Mouse (Mus musculus) small intestine, adult 2 months (tissue): ENCODE measurements at regions not wholly inside any gene's neighbourhood (a gene's known extent, or its start where the extent isn't known, plus 50 kb on each side); places are given as distances from the start of the nearest gene placed in this dataset.

ENCODE experiments used
- CTCF ChIP-seq: fragments of 200-500 bp; IDR thresholded peaks from 2 replicates; pipeline ENCODE4 v1.5.1; 2012; ENCODE audit warnings: low read depth, mild to moderate bottlenecking, control low read depth, inconsistent platforms, low read length, moderate library complexity, mixed read lengths; ENCODE audit not compliant: insufficient replicate concordance, insufficient read length; ENCODE audit errors: extremely low read depth
- POLR2A ChIP-seq: fragments of 200-500 bp; IDR thresholded peaks from 2 replicates; pipeline ENCODE4 v1.6.1; 2012; ENCODE audit warnings: low read depth, mild to moderate bottlenecking, control low read depth, inconsistent platforms, low read length, moderate library complexity

DNA sequence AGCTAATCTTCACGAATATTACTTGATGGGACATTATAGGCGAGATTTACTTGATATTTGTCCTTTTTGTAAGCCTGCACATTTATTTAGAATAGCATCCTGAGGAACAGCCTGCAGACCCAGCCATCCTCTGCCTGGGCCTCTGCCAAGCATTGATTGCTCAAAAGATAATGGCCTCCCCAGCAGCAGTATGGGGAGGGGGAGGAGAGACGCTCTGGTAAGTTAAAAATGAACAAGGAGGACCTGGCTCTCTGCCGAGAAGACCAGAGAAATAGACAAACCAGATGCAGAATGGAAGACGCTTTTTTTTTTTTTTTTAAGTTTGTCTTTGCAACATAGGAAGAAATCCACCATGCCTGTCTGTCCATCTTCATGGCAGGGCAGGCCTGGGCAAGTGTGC, 280.8 kb upstream of the Myt1l start:
- TF ChIP-seq POLR2A (no peak), CTCF (no peak)
